Mouse (Mus musculus) hindbrain, embryonic 15.5 days (tissue): ENCODE measurements around the gene Zfp335. TPM values are rescaled to one million over a fixed set of nuclear protein-coding genes. Genes with fewer than 3 reads are reported as not detected.
"Not testable (repeated sequence)": the region's sequence is repeated elsewhere in the genome, so short reads cannot be mapped to it uniquely, and the experiment has no call there.

Source experiments
- ATAC-seq: fragments of 200-750 bp; cut with Nextera tagmentation; 2 replicates; pipeline ENCODE4 v1.8.0; 2017; ENCODE audit warnings: low read depth, moderate number of reproducible peaks, moderate TSS enrichment; ENCODE audit not compliant: low FRiP score
- H3K27ac ChIP-seq: fragments of 300-500 bp; sonication (generic); replicated peaks from 2 replicates; pipeline ENCODE4 v1.5.1; 2015; ENCODE audit warnings: mild to moderate bottlenecking, inconsistent platforms
- H3K27me3 ChIP-seq: fragments of 300-500 bp; sonication (generic); 2 replicates; pipeline ENCODE4 v1.6.1; 2015; ENCODE audit warnings: control low read depth, inconsistent platforms
- H3K36me3 ChIP-seq: fragments of 300-500 bp; sonication (generic); 2 replicates; pipeline ENCODE4 v1.6.1; 2015; ENCODE audit warnings: control low read depth, inconsistent platforms
- H3K4me1 ChIP-seq: fragments of 300-500 bp; sonication (generic); replicated peaks from 2 replicates; pipeline ENCODE4 v1.6.1; 2015; ENCODE audit warnings: control low read depth, inconsistent platforms
- H3K4me2 ChIP-seq: fragments of 300-500 bp; sonication (generic); 2 replicates; pipeline ENCODE4 v1.6.1; 2015; ENCODE audit warnings: moderate library complexity, mild to moderate bottlenecking, inconsistent platforms
- H3K4me3 ChIP-seq: fragments of 300-500 bp; sonication (generic); 2 replicates; pipeline ENCODE4 v1.5.1; 2015; ENCODE audit warnings: mild to moderate bottlenecking, inconsistent platforms
- H3K9ac ChIP-seq: fragments of 300-500 bp; sonication (generic); 2 replicates; pipeline ENCODE4 v1.6.1; 2015; ENCODE audit warnings: inconsistent platforms
- H3K9me3 ChIP-seq: fragments of 300-500 bp; sonication (generic); 2 replicates; pipeline ENCODE4 v1.6.1; 2016; ENCODE audit warnings: control low read depth, inconsistent platforms
- WGBS: fragments of 180-500 bp; shearing (Covaris S2); methylation state at CpG from one replicate; pipeline ENCODE4 v1.1.7; 2015; 5-methylcytosine and 5-hydroxymethylcytosine counted together
- polyA plus RNA-seq: library from polyadenylated mRNA; unstranded; fragments of >200 nt; fragmentation: Nextera tagmentation; extraction: Ambion mirVana; gene quantifications from 2 replicates; pipeline ENCODE4 v1.2.1, GENCODE M21; 2015

Gene Zfp335
- polyA plus RNA-seq, 1 experiment from 2014 or later: 18.3 TPM

GRCm38 (mm10) chr2:164890411-164891049 lies 21.0 kb downstream of the Zfp335 start:
- peaks cover 96% of the 10 kb centered on the region for H3K36me3 ChIP-seq
- no peak overlapping the region for H3K9ac ChIP-seq
- no peak overlapping the region for H3K4me2 ChIP-seq
- no peaks in the 10 kb centered on the region for H3K27me3 ChIP-seq
- H3K4me3 ChIP-seq: no peak overlapping the region
- no peaks in the 10 kb centered on the region for H3K4me1 ChIP-seq
- ATAC-seq: no peak
- no peaks in the 10 kb centered on the region for H3K9me3 ChIP-seq
- WGBS: 94% methylated on average over 24 of the region's 24 CpGs
- no peak overlapping the region for H3K27ac ChIP-seq

DNA sequence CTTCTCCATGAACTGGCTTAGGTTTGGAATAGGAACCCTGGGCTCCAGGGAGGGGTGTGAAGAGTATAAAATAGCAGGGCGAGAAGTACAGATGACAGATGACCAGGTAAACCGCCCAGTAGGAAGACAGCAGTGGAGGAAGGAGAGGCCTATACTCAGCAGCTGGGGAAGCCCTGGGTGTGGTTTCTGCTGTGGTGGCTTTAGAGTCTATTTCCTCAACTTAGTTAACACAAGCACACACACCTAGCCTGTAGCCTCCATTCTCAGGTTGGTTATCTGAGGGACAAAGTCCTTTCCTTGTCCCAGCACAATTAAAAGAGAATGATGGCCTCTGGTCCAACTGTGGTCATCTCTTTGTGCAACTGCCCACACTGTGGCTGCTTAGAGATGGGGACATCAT lies 21.6 kb downstream of the Zfp335 start:
- H3K36me3 ChIP-seq: peaks cover 95% of the 10 kb centered on the region
- no peaks in the 10 kb centered on the region for H3K27me3 ChIP-seq
- H3K4me1 ChIP-seq: no peaks in the 10 kb centered on the region
- WGBS: 93% methylated on average over 2 of the region's 2 CpGs
- no peaks in the 10 kb centered on the region for H3K9me3 ChIP-seq
- no peak overlapping the region for H3K4me2 ChIP-seq
- H3K9ac ChIP-seq: no peak overlapping the region
- no peak overlapping the region for H3K4me3 ChIP-seq
- no peak for ATAC-seq
- H3K27ac ChIP-seq: no peak overlapping the region

DNA sequence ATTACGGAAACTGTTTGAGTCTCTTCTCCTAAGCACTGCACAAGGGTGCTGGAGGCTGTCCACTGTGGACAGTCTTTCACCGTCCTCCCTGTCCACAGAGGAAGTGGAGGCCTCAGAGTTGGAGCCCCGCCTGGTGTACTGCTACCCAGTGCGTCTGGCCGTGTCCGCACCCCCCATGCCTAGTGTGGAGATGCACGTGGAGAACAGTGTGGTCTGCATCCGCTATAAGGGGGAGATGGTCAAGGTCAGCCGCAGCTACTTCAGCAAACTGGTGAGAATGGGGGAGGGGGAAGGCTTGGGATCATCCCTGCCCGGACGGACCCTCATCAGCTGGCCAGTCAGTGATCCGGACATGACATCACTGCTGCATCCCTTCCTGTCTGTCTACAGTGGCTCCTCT lies 22.6 kb downstream of the Zfp335 start:
- Histone ChIP-seq H3K4me2 (no peak overlapping the region), H3K9ac (no peak overlapping the region), H3K27me3 (no peaks in the 10 kb centered on the region), H3K36me3 (peaks cover 92% of the 10 kb centered on the region), H3K27ac (no peak overlapping the region), H3K9me3 (no peaks in the 10 kb centered on the region), H3K4me3 (no peak overlapping the region), H3K4me1 (no peaks in the 10 kb centered on the region)
- no peak for ATAC-seq
- 87% methylated on average over 12 of the region's 12 CpGs for WGBS

GRCm38 (mm10) chr2:164886617-164887016 lies 24.9 kb downstream of the Zfp335 start:
- Histone ChIP-seq H3K9ac (no peak overlapping the region), H3K27ac (no peak overlapping the region), H3K9me3 (no peaks in the 10 kb centered on the region), H3K36me3 (peaks cover 74% of the 10 kb centered on the region), H3K4me1 (no peaks in the 10 kb centered on the region), H3K4me3 (no peak overlapping the region), H3K4me2 (no peak overlapping the region), H3K27me3 (no peaks in the 10 kb centered on the region)
- no peak for ATAC-seq
- 93% methylated on average over 10 of the region's 10 CpGs for WGBS

DNA sequence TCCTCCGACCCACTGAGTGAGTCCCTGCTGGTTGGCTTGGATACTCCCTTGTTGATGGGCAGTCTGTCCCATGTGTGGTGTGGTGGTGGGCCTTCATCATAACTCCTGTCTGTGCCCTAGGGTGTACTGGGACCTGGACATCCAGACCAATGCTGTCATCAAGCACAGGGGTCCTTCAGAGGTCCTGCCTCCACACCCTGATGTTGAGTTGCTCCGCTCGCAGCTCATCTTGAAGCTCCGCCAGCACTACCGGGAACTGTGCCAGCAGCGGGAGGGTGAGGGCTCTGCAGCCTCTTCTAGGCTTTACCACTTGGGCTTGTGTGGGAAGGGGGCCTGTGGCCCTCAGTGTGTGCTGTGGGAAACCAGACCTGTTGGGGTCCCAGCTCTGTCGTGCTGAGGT lies 25.8 kb downstream of the Zfp335 start:
- H3K27ac ChIP-seq: no peak overlapping the region
- ATAC-seq: no peak
- 62% methylated on average over 7 of the region's 7 CpGs for WGBS

GRCm38 (mm10) chr2:164882619-164883018 lies 28.9 kb downstream of the Zfp335 start:
- 17% methylated on average over 9 of the region's 9 CpGs for WGBS
- Histone ChIP-seq H3K4me1 (peaks cover 23% of the 10 kb centered on the region), H3K9me3 (no peaks in the 10 kb centered on the region), H3K4me3 (no peak overlapping the region), H3K4me2 (no peak overlapping the region), H3K27me3 (no peaks in the 10 kb centered on the region), H3K9ac (no peak overlapping the region), H3K27ac (no peak overlapping the region; the same call in 1 of the 2 replicates), H3K36me3 (peaks cover 34% of the 10 kb centered on the region)
- no peak for ATAC-seq

More for the DNA sequence above, 25.8 kb downstream of the Zfp335 start:
- H3K4me2 ChIP-seq: no peak overlapping the region
- peaks cover 8% of the 10 kb centered on the region for H3K4me1 ChIP-seq
- H3K4me3 ChIP-seq: no peak overlapping the region
- peaks cover 66% of the 10 kb centered on the region for H3K36me3 ChIP-seq
- H3K9me3 ChIP-seq: no peaks in the 10 kb centered on the region
- H3K27me3 ChIP-seq: no peaks in the 10 kb centered on the region
- no peak overlapping the region for H3K9ac ChIP-seq

- Histone ChIP-seq H3K9ac (peak overlapping the region; percentile 99), H3K36me3 (peaks cover 6% of the 10 kb centered on the region), H3K9me3 (no peaks in the 10 kb centered on the region), H3K4me3 (peak overlapping the region; percentile 84), H3K4me1 (peaks cover 29% of the 10 kb centered on the region), H3K27me3 (no peaks in the 10 kb centered on the region), H3K4me2 (peak overlapping the region; percentile 97), H3K27ac (peak overlapping the region; percentile 100)
- WGBS: under 1% methylated on average over 72 of the region's 72 CpGs
- ATAC-seq: peak; percentile 91
These were observed 31.8 kb downstream of the Zfp335 start for GRCm38 (mm10) chr2:164879568-164880277.

DNA sequence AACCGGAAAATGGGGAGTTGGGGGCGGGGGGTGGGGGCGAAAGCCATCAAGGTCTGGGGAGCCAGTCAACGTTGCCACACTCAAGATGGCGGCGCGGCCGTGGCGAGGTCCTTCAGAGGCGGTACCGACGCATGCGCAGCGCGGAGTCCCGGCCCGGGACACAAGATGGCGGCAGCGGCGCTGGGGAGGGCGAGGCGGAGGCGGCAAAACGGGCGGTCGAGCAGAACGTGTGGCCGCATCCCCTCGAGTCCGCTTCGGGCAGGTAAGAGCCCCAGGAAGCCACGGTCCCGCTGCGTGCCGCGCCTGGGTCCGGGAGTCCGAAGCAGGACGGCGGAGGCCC lies 32.4 kb downstream of the Zfp335 start, which contains the start of gene Pcif1:
TSS of gene Pcif1 (plus strand) at position 77 of the 340 bp plus-strand sequence.
- peak within 1 kb of the TSS; percentile 100 for H3K27ac ChIP-seq
- H3K4me3 ChIP-seq: peak within 1 kb of the TSS; percentile 84
- 0% methylated on average over 34 of the region's 40 CpGs for WGBS
- H3K27me3 ChIP-seq: no peaks in the 10 kb centered on the region
- no peaks in the 10 kb centered on the region for H3K9me3 ChIP-seq
- ATAC-seq: peak; percentile 85
- H3K4me2 ChIP-seq: peak within 1 kb of the TSS; percentile 97
- H3K4me1 ChIP-seq: peaks cover 29% of the 10 kb centered on the region
- H3K36me3 ChIP-seq: peaks cover 4% of the 10 kb centered on the region
- H3K9ac ChIP-seq: peak within 1 kb of the TSS; percentile 99

- H3K4me3 ChIP-seq: peak overlapping the region; percentile 84
- H3K27ac ChIP-seq: peak overlapping the region; percentile 100
- peak overlapping the region; percentile 97 for H3K4me2 ChIP-seq
- no peaks in the 10 kb centered on the region for H3K9me3 ChIP-seq
- no peaks in the 10 kb centered on the region for H3K27me3 ChIP-seq
- 3% methylated on average over 28 of the region's 28 CpGs for WGBS
- no peaks in the 10 kb centered on the region for H3K36me3 ChIP-seq
- peaks cover 29% of the 10 kb centered on the region for H3K4me1 ChIP-seq
- peak; percentile 68 for ATAC-seq
- H3K9ac ChIP-seq: peak overlapping the region; percentile 99
These were observed 32.9 kb downstream of the Zfp335 start for GRCm38 (mm10) chr2:164878509-164879227.

GRCm38 (mm10) chr2:164877376-164878215 lies 34.0 kb downstream of the Zfp335 start:
- not testable (repeated sequence) for H3K9ac ChIP-seq, ATAC-seq, H3K9me3 ChIP-seq, H3K36me3 ChIP-seq, H3K4me3 ChIP-seq, H3K27me3 ChIP-seq
- peak overlapping the region; percentile 97 for H3K4me2 ChIP-seq
- peak overlapping the region; percentile 100; the same call in 1 of the 2 replicates for H3K27ac ChIP-seq
- H3K4me1 ChIP-seq: peaks cover 29% of the 10 kb centered on the region
- 68% methylated on average over 11 of the region's 11 CpGs for WGBS

GRCm38 (mm10) chr2:164875648-164876047 lies 35.9 kb downstream of the Zfp335 start:
- 55% methylated on average over 2 of the region's 2 CpGs for WGBS
- H3K36me3 ChIP-seq: not testable (repeated sequence)

More at GRCm38 (mm10) chr2:164875648-164876047, 35.9 kb downstream of the Zfp335 start:
- not testable (repeated sequence) for H3K9me3 ChIP-seq, ATAC-seq, H3K27ac ChIP-seq, H3K4me3 ChIP-seq, H3K4me2 ChIP-seq, H3K9ac ChIP-seq, H3K27me3 ChIP-seq
- peaks cover 20% of the 10 kb centered on the region for H3K4me1 ChIP-seq
